Comparison of ENCODE assay signal across 15 mouse cellular contexts in the genomic region with DNA sequence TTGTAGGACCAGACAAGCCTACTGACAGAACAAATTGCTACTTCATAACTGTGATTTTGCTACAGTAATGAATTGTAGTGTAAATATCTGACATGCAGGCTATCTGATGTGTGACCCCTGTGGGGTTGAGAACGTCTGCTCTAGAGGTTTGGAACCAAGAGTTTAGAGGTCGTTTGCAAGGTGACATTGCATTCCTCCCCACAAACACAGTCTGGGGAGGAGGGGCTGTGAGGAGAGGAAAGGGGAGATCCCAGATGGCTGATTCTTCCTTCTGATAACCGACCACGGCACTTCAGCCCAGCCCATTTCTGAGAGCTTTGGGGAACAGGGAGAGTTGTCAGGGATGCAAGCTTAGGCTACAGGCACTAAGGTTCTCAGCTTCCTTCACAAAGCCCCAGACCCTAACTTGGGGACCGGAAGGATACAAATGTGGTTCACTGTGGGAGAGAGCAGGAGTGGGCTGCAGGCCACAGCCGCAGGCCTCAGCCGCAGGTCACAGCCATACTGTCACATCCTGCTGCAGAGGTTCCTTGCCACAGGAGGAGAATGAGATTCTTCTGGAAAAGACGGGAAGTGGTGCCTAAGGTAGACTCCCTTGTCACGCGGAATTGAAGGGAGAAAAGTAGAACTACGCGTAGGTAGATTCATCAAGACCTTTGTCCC. TPM values are rescaled to one million over a fixed set of nuclear protein-coding genes. Genes with fewer than 3 reads are reported as not detected.
DNase-seq lines count a peak whose midpoint lies in the region; ATAC-seq lines count a peak whose summit lies in the region.
"Had no signal": no experiment of that assay in that cellular context is flagged by ENCODE, and none has a peak within 500 bp of the region (broad histone marks: within the 10 kb centered on the region; RNA-seq: fewer than 3 reads in every experiment).

No protein-coding gene starts in this region.

- H3K36me3 ChIP-seq in heart, embryonic 12.5 days, result no peaks in the 10 kb centered on the region
- no peaks in the 10 kb centered on the region for H3K36me3 ChIP-seq in heart, embryonic 16.5 days (ENCODE audit: control insufficient read depth, insufficient read depth)

- H3K9ac ChIP-seq in heart, embryonic 12.5 days, result peak overlapping the region; percentile 1; the same call in 1 of the 2 replicates
- H3K9ac ChIP-seq in heart, embryonic 16.5 days (ENCODE audit: low read length), result peak overlapping the region; percentile 62
- H3K9ac ChIP-seq: forebrain, postnatal 0 days had no signal

- H3K27ac ChIP-seq in heart, embryonic 12.5 days (ENCODE audit: poor library complexity, severe bottlenecking), result peak overlapping the region; percentile 89
- H3K27ac ChIP-seq in heart, embryonic 16.5 days (ENCODE audit: low read length), result peak overlapping the region; percentile 92

- H3K4me1 ChIP-seq in heart, embryonic 12.5 days (replicated peaks), result peaks cover 64% of the 10 kb centered on the region
- peaks cover 60% of the 10 kb centered on the region for H3K4me1 ChIP-seq in heart, embryonic 16.5 days (ENCODE audit: control insufficient read depth, insufficient read depth, low read length)

- no peak overlapping the region for H3K4me2 ChIP-seq in heart, embryonic 12.5 days
- no peak overlapping the region for H3K4me2 ChIP-seq in heart, embryonic 16.5 days (ENCODE audit: low read depth, low read length)

- no peak for ATAC-seq in heart, embryonic 12.5 days (ENCODE audit: insufficient number of reproducible peaks, low FRiP score)
- ATAC-seq in heart, embryonic 16.5 days (replicated peaks; ENCODE audit: extremely low read depth, insufficient read depth, low FRiP score), result no peak
- ATAC-seq: forebrain, postnatal 0 days had no signal

- H3K4me3 ChIP-seq in heart, embryonic 12.5 days, result no peak overlapping the region
- H3K4me3 ChIP-seq in heart, embryonic 16.5 days (ENCODE audit: low read length), result no peak overlapping the region

- intact Hi-C loops in heart, postnatal 10 days (cut with DNase I), result loop anchor here (2.0 kb wide), 1 partner anchor 41 kb away; no protein-coding TSS in a partner anchor
- intact Hi-C loops in left cerebral cortex, postnatal 36 days (cut with DNase I), result no loop called here

- no peaks in the 10 kb centered on the region for H3K9me3 ChIP-seq in heart, embryonic 12.5 days (replicated peaks)
- H3K9me3 ChIP-seq in heart, embryonic 16.5 days (replicated peaks; ENCODE audit: control insufficient read depth, low read length), result no peaks in the 10 kb centered on the region

- DNase-seq in heart, postnatal 10 days, result no peak
- DNase-seq in thymus, postnatal 0 days (ENCODE audit: low spot score), result peak; percentile 38
- no peak for DNase-seq in thymus, postnatal 4 days
- DNase-seq in left cerebral cortex, postnatal 36 days (ENCODE audit: low spot score in 2 of 2), result no peak
- no peak for DNase-seq in layer of hippocampus, postnatal 10 days (ENCODE audit: low spot score in 2 of 2)
- DNase-seq: cerebellum, postnatal 10 days; forebrain, postnatal 0 days; thymus, postnatal 14 days had no signal

- H3K27me3 ChIP-seq in heart, embryonic 12.5 days (replicated peaks), result no peaks in the 10 kb centered on the region
- no peaks in the 10 kb centered on the region for H3K27me3 ChIP-seq in heart, embryonic 16.5 days (ENCODE audit: control insufficient read depth, insufficient read depth, low read length)
- H3K27me3 ChIP-seq: CH12.LX had no signal

- 61% methylated on average over 12 of the region's 12 CpGs for WGBS in heart, embryonic 12.5 days
- 57% methylated on average over 12 of the region's 12 CpGs for WGBS in heart, embryonic 16.5 days

RNA-seq across cellular contexts. Expression of a gene that starts 56.4 kb away (rescaled TPM):
- polyA plus RNA-seq in heart, embryonic 12.5 days (2016; fragmentation: Nextera tagmentation; extraction: Ambion mirVana), result not detected in 2 replicates
- total RNA-seq in heart, postnatal 10 days (2021), result not detected
- 0.51 and 0.60 TPM in 2 replicates for polyA plus RNA-seq in thymus, postnatal 0 days (2015; fragmentation: Nextera tagmentation; extraction: Ambion mirVana)
- 0.25 TPM in 1 of 2 replicates, not detected in the other for polyA plus RNA-seq in heart, embryonic 16.5 days (2015; fragmentation: Nextera tagmentation; extraction: Ambion mirVana)
- 1 to 10 TPM in 1 of 2 experiments, under 1 TPM in 1; 0.66 to 1.8 TPM for total RNA-seq in left cerebral cortex, postnatal 36 days (2021)
- total RNA-seq in layer of hippocampus, postnatal 10 days (2021), result under 1 TPM in 1 of 2 experiments, not detected in 1; 0.56 TPM
- total RNA-seq: forebrain, postnatal 0 days had no signal
- polyA plus RNA-seq: forebrain, postnatal 0 days; hindbrain, embryonic 11.5 days; kidney, embryonic 14.5 days; limb, embryonic 11.5 days; macrophage had no signal
